Mouse (Mus musculus) midbrain, embryonic 14.5 days (tissue): ENCODE measurements around the gene Fgf2. TPM values are rescaled to one million over a fixed set of nuclear protein-coding genes. Genes with fewer than 3 reads are reported as not detected.

Experiments used
- ATAC-seq: fragments of 200-750 bp; cut with Nextera tagmentation; 2 replicates; pipeline ENCODE4 v1.8.0; 2017; ENCODE audit warnings: moderate number of reproducible peaks, moderate library complexity; ENCODE audit not compliant: low FRiP score, low TSS enrichment
- DNase-seq: peaks from one replicate; pipeline ENCODE4 v3.0.0-alpha.2; 2015
- H3K27ac ChIP-seq: fragments of 300-500 bp; sonication (generic); replicated peaks from 2 replicates; pipeline ENCODE4 v1.5.1; 2014; ENCODE audit warnings: mild to moderate bottlenecking, low read depth, low read length, moderate library complexity
- H3K27me3 ChIP-seq: fragments of 300-500 bp; sonication (generic); 2 replicates; pipeline ENCODE4 v1.6.1; 2014; ENCODE audit warnings: low read length, control low read depth, mixed read lengths; ENCODE audit not compliant: control insufficient read depth, insufficient read depth
- H3K36me3 ChIP-seq: fragments of 300-500 bp; sonication (generic); 2 replicates; pipeline ENCODE4 v1.6.1; 2014; ENCODE audit warnings: low read length, control low read depth; ENCODE audit not compliant: control insufficient read depth, insufficient read depth
- H3K4me1 ChIP-seq: fragments of 300-500 bp; sonication (generic); 2 replicates; pipeline ENCODE4 v1.6.1; 2014; ENCODE audit warnings: mild to moderate bottlenecking, antibody characterized with exemption, low read length, control low read depth; ENCODE audit not compliant: control insufficient read depth, insufficient read depth
- H3K4me2 ChIP-seq: fragments of 300-500 bp; sonication (generic); 2 replicates; pipeline ENCODE4 v1.6.1; 2014; ENCODE audit warnings: mild to moderate bottlenecking, low read length, moderate library complexity
- H3K4me3 ChIP-seq: fragments of 300-500 bp; sonication (generic); replicated peaks from 2 replicates; pipeline ENCODE4 v1.5.1; 2014; ENCODE audit warnings: low read depth, low read length
- H3K9ac ChIP-seq: fragments of 300-500 bp; sonication (generic); replicated peaks from 2 replicates; pipeline ENCODE4 v1.6.1; 2014; ENCODE audit warnings: mild to moderate bottlenecking, low read length, moderate library complexity
- H3K9me3 ChIP-seq: fragments of 300-500 bp; sonication (generic); 2 replicates; pipeline ENCODE4 v1.6.1; 2016; ENCODE audit warnings: low read length, control low read depth, mixed read lengths; ENCODE audit not compliant: control insufficient read depth
- WGBS: fragments of 180-500 bp; shearing (Covaris S2); extraction: QIAGEN DNeasy Blood & Tissue Kit; methylation state at CpG from one replicate; pipeline ENCODE4 v1.1.7; 2014; 5-methylcytosine and 5-hydroxymethylcytosine counted together
- polyA plus RNA-seq: library from polyadenylated mRNA; unstranded; fragments of >200 nt; fragmentation: Nextera tagmentation; extraction: Ambion mirVana; gene quantifications from 2 replicates; pipeline ENCODE4 v1.2.1, GENCODE M21; 2014

Gene Fgf2
- polyA plus RNA-seq, 1 experiment from 2014 or later, result 0.53 TPM

DNA sequence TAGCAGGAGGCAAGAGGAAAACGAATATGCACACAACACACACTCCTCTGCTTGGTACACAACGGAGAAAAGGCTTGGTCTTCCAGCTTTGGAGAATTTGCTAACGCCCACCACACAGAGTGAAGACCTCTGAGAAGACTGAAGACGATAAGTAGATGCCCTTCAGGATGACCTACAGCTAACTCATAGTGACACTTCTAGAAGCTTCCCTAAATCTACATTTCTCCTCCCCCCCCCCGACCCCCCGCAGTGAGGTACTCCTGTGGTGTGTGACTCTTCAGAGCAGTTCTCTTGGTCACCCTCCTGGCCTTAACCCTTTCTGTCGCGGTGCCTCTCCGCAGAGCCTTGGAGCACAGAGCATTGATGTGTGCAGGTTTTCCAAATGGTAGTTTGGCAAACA lies 475 bp upstream of the Fgf2 start:
- Histone ChIP-seq H3K27ac (no peak overlapping the region), H3K4me3 (no peak overlapping the region), H3K27me3 (peaks cover 24% of the 10 kb centered on the region), H3K9me3 (no peaks in the 10 kb centered on the region), H3K36me3 (no peaks in the 10 kb centered on the region), H3K4me2 (peak overlapping the region; percentile 100), H3K9ac (no peak overlapping the region), H3K4me1 (0 out of 2 replicates have a peak, but pooled peaks cover 4% of the 10 kb centered on the region)
- 27% methylated on average over 9 of the region's 9 CpGs for WGBS
- no peak for ATAC-seq
- no peak for DNase-seq

DNA sequence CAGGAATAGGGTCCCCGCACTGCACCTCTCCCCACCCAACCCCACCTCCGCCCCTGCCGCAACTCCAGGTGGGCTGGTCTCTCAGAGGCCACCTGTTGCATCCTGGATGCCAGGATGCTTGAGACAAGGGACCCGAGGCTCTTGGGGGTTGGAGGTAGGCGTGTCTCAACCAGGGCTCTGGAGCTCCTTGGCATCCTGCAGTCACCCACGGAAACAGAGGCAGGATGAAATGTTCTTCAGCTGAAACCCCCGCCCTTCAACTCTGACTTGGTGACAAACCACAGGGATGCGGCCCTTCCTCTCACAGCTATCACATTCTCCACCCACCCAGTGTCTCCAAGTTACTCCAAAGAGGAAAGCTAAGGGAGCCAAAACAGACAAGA lies 1.0 kb downstream of the Fgf2 start:
- peaks cover 24% of the 10 kb centered on the region for H3K27me3 ChIP-seq
- H3K9ac ChIP-seq, result no peak overlapping the region; the same call in 1 of the 2 replicates
- DNase-seq (no peak), ATAC-seq (no peak)
- no peak overlapping the region for H3K27ac ChIP-seq
- WGBS, result 8% methylated on average over 8 of the region's 8 CpGs
- H3K4me3 ChIP-seq, result peak overlapping the region; percentile 59
- H3K4me2 ChIP-seq, result peak overlapping the region; percentile 100
- H3K36me3 ChIP-seq, result no peaks in the 10 kb centered on the region
- no peaks in the 10 kb centered on the region; the same call in 1 of the 2 replicates for H3K9me3 ChIP-seq
- H3K4me1 ChIP-seq, result 0 out of 2 replicates have a peak, but pooled peaks cover 4% of the 10 kb centered on the region

DNA sequence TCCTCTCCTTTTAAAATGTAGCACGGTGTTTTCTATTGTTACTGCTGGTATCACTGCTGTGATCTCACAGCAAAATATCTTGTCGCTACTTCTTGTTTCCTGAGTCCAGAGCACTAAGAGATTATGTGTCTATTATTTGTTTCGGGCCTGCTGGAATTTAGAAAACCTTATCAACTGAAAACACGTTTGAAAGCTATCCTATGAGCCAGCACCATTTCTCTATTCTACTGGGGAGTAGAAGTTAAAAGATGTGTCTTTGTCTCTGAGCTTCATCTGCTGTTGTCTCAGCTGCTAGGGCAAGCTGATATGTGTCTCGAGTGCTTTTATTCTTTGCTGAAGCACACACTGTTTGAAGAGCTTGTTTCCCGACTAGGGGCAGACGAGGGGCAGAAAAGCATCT lies 2.2 kb downstream of the Fgf2 start:
- 59% methylated on average over 7 of the region's 7 CpGs for WGBS
- no peak for ATAC-seq

DNA sequence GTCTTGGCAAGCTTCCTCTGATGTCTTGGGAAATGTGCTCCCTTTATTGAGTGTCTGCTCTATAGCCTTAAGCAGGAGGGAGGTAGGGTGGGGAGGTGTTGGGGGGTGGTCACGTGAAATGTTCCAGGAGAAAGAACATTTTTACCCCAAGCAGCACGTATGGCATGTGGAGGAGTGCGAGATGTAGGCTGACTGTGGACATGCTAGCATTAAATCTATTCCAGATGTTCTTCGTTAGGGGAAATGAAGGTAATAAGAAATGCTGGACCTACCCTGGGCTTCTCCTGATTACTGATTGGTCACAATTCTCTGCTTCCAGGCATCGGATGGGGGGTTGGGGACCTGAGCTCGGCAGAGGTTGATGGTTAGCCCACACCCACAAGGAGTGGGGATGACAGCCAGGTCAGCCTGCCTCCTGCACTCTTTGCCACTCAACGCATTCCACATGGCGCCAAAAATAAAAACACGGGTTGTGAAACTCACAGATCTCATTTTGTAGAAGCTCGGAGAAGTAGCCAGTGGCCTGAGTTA lies 5.9 kb downstream of the Fgf2 start:
- Histone ChIP-seq H3K4me1 (no peaks in the 10 kb centered on the region), H3K4me2 (no peak overlapping the region), H3K27ac (no peak overlapping the region), H3K4me3 (no peak overlapping the region), H3K9me3 (no peaks in the 10 kb centered on the region; the same call in 1 of the 2 replicates), H3K36me3 (no peaks in the 10 kb centered on the region), H3K9ac (no peak overlapping the region), H3K27me3 (peaks cover 9% of the 10 kb centered on the region)
- ATAC-seq, result no peak
- no peak for DNase-seq
- WGBS, result 91% methylated on average over 10 of the region's 10 CpGs

More for the DNA sequence above, 2.2 kb downstream of the Fgf2 start:
- Histone ChIP-seq H3K9ac (no peak overlapping the region), H3K36me3 (no peaks in the 10 kb centered on the region), H3K4me2 (no peak overlapping the region), H3K9me3 (no peaks in the 10 kb centered on the region; the same call in 1 of the 2 replicates), H3K4me1 (0 out of 2 replicates have a peak, but pooled peaks cover 4% of the 10 kb centered on the region), H3K4me3 (no peak overlapping the region), H3K27ac (no peak overlapping the region), H3K27me3 (peaks cover 24% of the 10 kb centered on the region)
- no peak for DNase-seq

DNA sequence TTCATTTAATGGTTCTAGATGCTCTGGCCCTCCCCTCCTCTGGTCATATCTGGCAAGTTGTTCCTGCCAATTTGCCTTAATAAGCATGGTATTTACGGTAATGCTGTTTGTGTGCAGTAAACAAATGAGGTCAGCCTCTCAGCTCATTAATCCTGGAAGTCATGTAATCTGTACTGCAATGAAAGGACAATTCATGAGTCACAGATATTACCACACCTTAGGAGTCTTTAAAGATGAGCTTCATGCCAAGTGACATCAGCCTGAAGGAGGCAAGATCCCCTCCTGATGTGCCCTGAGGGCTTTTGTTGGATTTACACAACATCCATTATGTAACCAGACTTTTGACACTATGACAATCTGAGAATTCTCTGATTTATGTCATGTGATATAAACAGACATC lies 6.6 kb downstream of the Fgf2 start:
- WGBS, result 92% methylated on average over 1 of the region's 1 CpGs
- no peak overlapping the region for H3K27ac ChIP-seq
- no peak for ATAC-seq
- no peak overlapping the region for H3K4me2 ChIP-seq
- H3K4me1 ChIP-seq, result no peaks in the 10 kb centered on the region
- no peak overlapping the region for H3K4me3 ChIP-seq
- no peak for DNase-seq
- no peaks in the 10 kb centered on the region for H3K36me3 ChIP-seq
- H3K9me3 ChIP-seq, result no peaks in the 10 kb centered on the region; the same call in 1 of the 2 replicates
- peaks cover 3% of the 10 kb centered on the region; the same call in 1 of the 2 replicates for H3K27me3 ChIP-seq
- no peak overlapping the region for H3K9ac ChIP-seq

DNA sequence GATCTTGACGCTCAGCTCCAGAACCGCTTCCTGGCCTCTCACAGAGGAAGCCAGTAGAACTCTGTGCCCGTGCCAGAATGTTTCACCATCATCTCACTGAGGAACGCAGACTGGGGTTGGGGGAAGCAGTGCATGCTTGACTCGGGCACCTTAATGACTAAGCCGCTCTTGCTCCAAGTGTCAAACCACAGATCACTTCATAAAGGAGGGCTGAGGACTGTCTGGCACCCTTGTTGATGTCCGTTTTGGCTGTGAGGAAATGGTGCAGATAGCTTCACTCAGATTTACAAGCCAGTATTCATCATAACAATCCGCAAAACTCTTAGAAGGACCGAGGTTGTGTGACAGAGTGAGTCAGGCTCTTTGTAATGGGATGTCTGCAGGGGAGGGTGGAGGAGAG lies 12.6 kb downstream of the Fgf2 start:
- DNase-seq, result no peak
- Histone ChIP-seq H3K27ac (no peak overlapping the region), H3K27me3 (no peaks in the 10 kb centered on the region), H3K4me1 (no peaks in the 10 kb centered on the region), H3K36me3 (no peaks in the 10 kb centered on the region), H3K4me2 (no peak overlapping the region), H3K4me3 (no peak overlapping the region), H3K9me3 (no peaks in the 10 kb centered on the region), H3K9ac (no peak overlapping the region)
- no peak for ATAC-seq
- WGBS, result 90% methylated on average over 9 of the region's 9 CpGs

DNA sequence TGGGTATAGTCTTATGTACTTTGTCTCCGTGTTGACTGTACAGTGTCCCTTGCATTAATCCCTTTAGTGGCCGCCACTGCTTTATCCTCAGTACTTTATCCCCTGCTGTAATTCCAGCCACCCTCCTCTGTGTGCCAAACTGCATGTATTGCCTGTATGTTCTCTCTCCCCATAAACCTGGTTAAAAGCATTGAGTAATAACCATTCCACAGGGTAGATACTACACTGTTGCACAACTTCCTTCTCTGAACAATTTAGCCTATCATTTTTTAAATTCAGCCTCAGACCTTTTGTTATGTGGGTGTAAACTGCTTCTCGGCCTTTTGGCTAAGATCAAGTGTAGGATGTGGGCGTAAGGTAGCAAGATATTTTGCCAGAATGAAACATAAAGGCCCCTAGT lies 17.0 kb downstream of the Fgf2 start:
- H3K27ac ChIP-seq, result no peak overlapping the region
- ATAC-seq (no peak), DNase-seq (no peak)
- H3K4me2 ChIP-seq, result no peak overlapping the region
- H3K4me1 ChIP-seq, result no peaks in the 10 kb centered on the region
- no peaks in the 10 kb centered on the region for H3K36me3 ChIP-seq
- no peak overlapping the region for H3K9ac ChIP-seq
- H3K4me3 ChIP-seq, result no peak overlapping the region
- no peaks in the 10 kb centered on the region for H3K9me3 ChIP-seq
- no peaks in the 10 kb centered on the region for H3K27me3 ChIP-seq
- 76% methylated on average over 4 of the region's 4 CpGs for WGBS

DNA sequence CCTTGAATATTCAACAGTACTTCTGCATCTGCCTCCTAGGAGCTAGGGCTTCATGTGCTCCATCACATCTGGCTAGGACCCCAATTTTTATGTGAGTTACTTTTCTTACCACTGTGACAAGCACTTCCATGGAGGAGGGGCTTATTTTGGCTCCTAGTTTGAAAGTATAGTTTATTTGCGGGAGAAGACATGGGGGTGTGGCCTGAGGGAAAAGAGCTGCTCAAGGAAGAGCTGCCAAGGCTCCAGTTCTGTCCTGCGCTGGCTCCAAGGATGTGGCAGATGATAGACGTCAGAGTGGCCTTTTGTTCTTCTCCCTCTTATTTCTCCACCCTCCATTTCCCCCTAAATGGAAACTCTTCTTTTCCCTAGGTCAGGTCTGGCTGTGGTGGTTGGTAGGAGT lies 17.8 kb downstream of the Fgf2 start:
- no peaks in the 10 kb centered on the region for H3K27me3 ChIP-seq
- WGBS, result 64% methylated on average over 3 of the region's 3 CpGs
- H3K36me3 ChIP-seq, result no peaks in the 10 kb centered on the region
- no peak overlapping the region for H3K4me3 ChIP-seq
- H3K9me3 ChIP-seq, result no peaks in the 10 kb centered on the region
- no peaks in the 10 kb centered on the region for H3K4me1 ChIP-seq
- no peak overlapping the region for H3K27ac ChIP-seq
- DNase-seq (no peak), ATAC-seq (no peak)
- H3K9ac ChIP-seq, result no peak overlapping the region
- no peak overlapping the region for H3K4me2 ChIP-seq

DNA sequence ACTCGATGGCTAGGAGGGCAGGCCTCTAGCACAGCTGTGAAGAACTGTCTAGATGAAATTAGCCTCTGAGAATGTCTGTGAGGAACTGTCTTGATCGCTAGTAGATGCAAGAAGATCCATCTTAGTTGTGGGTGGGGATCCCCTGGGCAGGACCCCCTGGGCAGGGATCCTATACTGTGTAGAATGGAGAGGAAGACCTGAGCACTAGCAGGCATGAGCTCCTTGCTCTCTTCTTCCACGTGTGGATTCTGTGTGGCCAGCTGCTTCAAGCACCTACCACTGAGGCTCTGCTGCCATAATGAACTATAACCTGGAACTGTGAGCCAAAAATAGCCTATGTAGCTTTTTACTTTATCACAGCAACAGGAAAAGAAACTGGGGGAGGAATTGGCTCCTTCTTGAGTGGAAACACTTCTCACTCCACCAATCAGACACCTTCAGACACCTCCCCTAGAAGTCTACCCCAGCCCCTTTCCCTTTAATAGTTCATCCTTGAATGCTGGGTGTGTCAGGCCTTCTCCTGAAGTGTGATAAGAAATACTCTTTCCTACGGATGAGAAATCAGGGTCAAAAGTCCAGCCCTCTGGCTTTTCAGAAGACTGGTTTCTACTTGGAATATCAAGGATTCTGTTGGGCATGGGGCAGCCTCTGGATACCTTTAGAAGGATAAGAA lies 18.4 kb downstream of the Fgf2 start:
- 67% methylated on average over 4 of the region's 4 CpGs for whole genome bisulfite sequencing
- Histone ChIP-seq H3K4me2 (no peak overlapping the region), H3K27ac (no peak overlapping the region), H3K27me3 (no peaks in the 10 kb centered on the region), H3K9me3 (no peaks in the 10 kb centered on the region), H3K36me3 (no peaks in the 10 kb centered on the region), H3K4me1 (no peaks in the 10 kb centered on the region), H3K4me3 (no peak overlapping the region), H3K9ac (no peak overlapping the region)
- ATAC-seq (no peak), DNase-seq (no peak)
